Mouse (Mus musculus): ENCODE measurements around the gene Npl.

Npl gene

DNA sequence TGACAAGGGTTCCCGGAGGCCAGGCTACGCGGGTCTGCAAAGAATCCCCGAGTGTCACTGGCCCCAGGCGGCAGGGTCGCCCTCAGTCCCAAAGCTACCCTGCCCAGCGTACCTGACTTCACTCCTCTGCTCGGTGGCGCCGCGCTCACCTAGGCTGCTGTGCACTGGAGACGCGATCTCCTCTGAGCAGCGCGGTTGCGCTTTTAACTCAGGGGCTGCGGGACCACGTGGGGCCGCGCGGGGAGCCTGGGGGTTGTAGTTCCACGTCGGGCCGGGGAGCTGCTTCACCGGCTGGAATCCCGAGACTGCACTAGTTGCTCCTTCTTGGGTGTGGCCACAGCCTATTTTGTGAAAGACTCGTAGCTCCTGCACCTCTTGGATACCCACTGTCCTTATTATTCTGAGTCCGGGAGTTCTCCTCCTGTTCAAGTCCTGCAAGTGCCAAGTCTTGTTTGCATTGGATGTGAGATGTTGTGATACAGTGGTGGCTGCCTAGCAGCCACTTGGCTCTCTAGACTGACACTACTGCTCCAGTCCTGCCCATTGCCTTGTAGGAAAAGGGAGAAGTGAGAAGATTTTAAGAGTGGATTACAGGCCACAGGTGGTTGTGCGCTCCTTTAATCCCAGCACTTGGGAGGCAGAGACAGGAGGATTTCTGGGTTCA is at the start of gene Npl:
Gene Npl (minus strand): TSS at position 510 of the 664 bp plus-strand sequence.
- peak; percentile 69 to 71 for DNase-seq

DNA sequence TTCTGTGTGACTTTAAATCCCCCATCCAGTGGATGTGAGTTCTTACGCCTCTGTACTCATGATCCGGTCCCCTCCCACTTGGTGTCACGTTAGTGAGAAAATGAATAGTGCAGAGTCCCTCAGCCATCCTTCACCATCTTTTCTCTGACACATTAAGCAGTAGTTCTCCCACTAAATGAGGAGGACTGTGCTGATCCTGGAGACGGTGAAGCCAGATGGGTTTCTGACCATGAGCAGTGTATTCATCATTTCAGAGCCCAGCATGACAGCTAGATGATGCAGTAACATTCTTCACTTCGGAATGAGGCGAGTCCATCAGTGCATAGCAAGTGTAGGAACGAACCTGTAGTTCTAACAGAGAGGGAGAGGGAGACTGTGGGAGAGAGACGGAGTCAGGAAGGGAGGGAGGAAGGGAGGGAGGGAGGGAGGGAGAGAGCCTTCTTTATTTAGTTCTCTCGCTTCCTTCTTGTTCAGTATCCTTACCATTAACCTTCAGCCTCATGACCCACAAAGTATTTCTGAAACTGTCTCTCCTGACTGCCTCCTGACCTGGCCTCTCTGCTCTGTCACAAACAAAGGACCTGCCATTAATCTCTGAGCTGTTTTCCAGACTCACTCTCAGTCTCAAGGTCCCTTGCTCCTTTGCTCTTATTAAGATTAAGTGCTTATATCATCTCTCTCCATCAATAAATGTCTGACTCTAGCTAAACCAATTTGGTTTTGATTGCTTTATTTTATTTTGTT is 49.6 kb upstream of the Npl start:
- DNase-seq, result no peak

DNA sequence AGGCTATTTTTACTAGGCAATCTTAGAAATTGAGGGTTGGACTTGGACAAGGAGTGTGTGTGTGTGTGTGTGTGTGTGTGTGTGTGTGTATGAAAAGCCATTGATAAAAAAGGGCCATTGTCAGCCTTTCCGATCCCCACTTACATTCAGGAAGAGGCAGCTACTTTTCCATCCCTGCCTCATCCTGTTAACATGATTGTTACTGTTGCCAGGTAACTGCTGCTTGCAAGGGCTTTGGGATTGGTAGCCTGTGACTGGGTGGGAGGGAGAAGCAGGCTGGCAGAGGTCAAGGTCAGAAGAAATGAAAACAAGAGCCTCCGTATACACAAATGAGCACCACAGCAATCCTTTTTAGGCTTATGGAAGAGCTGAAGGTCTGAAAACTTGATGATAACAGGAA is 48.9 kb upstream of the Npl start:
- DNase-seq, result no peak

DNA sequence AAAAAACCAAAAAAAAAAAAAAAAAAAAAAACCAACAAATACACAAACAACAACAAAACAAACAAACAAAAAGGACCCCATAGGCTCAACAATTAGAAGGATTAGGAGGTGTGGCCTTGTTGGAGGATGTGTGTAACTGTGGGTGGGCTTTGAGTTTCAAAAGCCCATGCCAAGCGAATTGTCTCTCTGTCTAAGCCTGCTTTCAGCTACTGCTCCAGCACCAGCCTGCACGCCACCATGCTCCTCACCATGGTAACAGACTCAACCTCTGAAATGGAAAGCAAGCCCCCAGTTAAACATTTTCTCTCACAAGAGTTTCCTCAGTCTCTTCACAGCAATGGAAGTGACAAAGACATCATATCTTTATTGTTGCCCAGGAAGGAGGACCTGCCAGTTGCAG is 43.8 kb upstream of the Npl start:
- no peak for DNase-seq

DNA sequence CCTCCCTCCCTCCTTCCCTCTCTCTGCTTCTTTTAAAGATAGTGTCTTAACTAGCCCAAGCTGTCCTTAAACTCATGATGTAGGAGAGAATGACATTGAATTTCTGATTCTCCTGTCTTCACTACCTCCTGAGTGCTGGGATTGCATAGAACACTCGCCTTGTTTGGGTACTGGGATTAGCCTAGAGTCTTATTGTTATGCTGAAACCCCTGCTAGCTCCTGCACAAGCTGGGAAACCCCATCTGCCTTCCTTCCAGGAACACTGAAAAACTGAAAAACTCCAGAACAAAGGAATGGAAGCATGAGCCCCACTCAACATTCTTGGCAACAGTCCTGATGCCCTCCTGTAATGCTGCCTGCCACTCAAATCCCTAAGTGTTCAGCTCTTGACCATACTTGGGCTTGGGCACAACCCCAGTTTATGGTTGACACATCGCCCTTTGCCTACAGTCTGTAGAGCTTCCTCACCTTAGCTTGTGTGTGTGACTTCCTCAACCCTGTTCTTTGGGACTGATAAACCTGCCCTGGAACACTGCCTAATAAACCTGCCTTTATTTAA is 40.4 kb upstream of the Npl start:
- DNase-seq, result no peak

DNA sequence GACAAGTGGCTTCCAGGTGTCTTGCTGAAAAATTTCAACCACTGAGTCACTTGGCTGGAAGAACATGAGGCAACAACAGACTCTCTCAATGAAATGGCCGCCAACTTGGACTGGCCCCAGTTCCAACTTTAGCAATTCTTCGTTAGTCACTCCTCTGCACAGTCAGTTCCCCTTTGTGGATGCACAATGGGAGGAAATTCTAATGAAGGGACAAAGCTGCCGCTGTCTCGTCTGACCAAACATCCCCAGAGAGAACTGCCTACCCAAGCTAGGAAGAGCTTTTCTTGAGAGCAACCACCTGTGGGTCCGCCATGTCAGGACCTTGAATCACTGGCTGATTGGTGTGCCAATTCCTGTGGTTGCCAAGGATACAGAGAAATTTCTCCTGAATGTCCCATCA is 38.1 kb upstream of the Npl start:
- DNase-seq, result no peak

DNA sequence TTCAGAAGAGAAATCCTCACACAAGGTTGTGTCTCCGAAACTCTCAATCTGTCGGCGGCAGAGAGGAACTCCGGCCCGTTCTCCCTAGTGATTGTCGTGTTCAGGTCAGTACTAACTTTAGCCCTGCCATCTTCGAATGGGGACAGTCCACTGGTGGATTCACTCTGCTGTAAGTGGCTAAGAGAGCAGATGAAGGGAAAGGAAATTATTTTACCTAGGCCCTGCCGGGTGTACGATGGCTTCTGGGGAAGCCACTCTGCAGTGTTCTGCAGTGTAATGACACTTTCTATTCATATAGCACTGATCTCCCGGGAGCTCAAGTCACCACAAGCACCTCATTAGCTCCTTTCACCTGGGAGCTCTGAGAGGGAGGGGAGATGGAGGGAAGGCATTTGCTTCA is 37.0 kb upstream of the Npl start:
- DNase-seq, result no peak

DNA sequence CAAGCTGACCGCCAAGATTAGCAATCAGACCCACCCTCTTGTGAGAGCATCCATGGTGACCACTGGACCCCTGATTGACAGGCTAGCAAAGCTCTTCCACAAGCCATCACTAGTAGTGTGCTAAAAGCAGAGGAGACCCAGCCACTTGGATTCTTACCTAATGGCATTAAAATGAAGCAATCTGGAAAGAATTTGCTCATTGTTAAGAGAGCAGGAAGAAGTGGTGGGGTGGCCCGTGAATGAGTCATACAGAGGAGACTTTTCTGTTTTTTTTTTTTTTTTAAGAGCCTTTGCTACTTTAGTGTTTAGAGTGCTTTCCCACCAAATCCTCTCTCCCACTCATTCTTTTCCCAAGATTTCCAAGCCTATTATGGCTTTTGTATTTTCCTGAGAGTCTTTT is 35.9 kb upstream of the Npl start:
- no peak for DNase-seq

DNA sequence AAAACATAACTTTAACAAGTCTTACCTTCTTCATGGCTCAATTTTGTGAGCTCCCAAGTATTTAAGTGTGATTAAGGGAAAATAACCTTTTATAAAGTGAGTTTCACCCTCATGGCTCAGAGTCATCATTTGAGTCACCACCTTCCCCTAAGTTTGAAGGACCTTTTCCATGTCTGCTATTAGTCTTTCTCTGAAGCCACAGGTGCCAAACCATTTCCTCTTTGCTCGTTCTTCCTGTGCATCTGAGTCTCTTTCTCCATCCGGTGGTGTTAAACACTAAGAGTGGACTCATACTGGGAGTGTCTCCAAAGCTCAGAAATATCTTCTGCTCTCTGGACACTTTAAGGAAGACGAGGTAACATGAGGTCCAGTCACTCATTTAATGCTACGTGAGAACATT is 33.3 kb upstream of the Npl start:
- DNase-seq, result no peak

DNA sequence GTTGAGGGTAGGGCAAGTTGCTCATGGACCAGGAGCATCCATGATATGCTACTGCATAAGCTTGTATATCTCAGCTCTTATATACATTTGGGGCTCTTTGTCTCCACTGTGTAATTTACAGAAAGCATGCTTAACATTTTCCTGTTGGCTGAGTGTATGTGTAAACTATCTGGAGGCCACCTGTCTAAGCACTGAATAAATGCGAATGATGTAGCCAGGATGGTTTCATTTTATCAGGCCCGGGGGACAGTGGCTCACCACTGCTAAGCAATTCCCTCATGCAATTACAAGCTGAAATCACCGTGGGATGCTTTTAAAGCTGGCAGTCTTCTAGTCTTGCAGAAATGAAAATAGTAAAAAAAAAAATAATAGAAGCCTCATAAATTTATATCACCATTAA is 24.9 kb upstream of the Npl start:
- no peak for DNase-seq

DNA sequence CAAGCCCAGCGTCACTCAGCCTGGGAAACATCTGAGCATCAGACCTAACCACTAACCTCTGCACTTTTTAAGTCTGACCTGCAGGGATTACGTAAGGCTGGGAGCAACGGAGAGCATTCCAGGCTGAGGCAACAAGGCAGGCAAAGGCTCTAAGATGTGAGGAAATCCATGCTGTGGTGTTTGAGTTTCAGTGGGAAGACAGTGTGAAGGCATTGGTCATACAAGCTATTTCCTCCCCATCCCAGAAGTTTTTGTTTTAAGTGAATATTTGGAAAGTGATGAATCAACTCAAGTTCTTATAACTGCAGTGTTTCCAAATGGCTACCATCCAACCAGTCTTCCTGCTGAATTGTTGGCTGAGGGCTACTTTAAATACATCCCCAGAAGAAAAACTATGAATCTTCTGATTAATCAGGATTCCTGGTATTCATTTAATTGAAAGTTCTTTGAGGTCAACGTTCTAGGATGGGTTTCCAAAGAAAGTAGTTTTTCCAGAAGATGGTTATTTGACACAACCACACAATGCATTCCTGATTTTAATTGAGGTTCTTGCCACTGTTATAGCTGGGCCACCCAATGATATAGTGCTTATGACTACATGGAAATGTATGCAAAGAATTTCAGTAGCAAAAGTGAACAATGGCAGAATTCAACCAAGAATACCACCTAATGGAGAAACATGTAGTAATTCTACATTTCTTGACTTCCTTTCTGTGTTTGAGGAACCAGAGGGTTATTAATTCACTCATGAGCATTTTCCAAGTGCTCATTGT is 22.6 kb upstream of the Npl start:
- DNase-seq, result no peak

DNA sequence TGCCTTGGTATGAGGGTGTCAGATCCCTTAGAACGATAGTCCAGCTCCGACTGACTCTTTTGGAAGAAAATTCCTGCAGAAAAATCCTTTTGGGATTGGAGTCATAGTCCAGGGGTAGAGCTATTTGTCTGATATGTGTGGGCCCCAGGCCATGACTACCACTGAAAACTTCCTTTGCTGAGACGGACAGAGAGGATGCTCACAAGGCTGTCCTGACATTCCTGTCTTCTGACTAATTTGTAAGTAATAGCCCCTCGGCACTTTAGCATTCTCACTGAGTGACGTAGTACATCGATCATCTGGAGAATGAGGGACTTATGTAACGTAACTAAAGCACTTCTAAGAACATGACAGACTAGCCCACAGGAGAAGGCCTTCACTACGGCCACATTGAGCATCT is 15.9 kb upstream of the Npl start:
- DNase-seq, result no peak

DNA sequence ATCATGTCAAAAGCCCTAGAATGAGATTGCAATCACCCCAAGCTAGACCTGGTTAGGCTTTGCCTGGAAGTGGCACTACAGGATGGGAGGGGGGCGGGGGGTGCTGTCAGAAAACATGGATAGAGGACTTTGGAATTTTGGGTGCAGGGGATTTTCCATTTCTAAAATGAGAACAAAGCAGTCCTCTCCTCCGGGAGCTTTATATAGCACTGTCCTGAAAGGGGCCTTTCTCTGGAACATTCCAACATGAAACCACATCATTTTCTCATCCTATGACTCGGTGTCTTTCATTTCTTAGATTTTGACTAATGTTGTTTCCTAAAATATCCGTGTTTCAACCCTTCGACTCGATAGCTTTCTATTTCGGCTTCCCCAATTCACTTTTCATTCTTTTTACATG is 14.9 kb upstream of the Npl start:
- no peak for DNase-seq

DNA sequence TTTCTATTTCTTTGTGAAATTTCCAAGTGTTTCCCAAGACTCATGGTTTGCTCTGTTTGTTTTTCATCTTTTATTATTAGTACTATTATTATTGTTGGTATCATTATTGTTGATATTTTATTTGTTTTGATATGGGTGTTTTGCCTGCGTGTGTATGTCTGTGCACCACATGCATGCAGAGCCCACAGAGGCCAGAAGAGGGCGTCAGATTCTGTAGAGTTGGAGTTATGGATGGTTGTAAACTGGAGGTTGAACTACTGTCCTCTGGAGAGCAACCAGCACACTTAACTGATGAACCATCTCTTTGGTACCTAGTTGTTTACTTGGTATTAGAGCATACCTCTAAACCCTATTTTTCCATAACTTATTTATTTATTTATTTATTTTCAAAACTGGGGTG is 13.8 kb upstream of the Npl start:
- peak; percentile 12 to 16 for DNase-seq

DNA sequence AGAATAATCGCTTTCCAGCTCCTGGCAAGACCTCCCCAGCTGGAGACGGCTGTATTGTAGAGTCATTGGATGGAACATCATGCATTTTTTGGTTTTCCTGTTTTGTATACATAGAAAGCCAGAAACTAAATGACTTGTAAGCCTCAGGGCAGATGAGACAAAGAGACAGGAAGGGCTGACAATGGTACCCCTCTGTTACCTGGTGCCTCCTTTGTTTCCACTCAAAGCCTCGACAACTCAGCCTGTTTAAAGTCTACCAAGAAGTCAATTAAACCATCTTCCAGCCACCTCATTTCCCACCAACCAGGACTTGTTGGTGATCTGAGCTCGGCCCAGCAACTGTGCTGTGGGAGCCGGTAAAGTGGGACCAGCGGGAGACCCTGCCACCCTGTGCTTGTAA is 11.0 kb upstream of the Npl start:
- no peak for DNase-seq

DNA sequence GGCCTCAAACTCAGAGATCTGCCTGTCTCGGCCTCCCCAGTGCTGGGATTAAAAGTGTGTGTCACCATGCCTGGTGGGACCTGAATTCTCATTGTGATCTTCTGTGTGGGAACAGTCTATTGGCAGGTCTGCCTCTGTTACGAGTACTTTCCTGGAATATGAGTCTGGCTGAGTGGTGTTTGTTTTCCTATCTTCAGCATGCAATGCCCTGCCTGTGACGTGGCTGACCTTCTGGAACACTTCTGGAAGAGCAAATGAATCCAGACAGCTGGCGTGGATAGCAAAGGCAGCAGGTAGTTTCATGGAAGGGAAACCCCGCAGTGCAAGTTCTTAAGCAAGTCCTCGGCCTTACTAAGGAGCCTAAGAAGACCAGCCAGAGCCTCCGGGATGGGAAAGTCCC is 9.9 kb upstream of the Npl start:
- DNase-seq, result no peak

DNA sequence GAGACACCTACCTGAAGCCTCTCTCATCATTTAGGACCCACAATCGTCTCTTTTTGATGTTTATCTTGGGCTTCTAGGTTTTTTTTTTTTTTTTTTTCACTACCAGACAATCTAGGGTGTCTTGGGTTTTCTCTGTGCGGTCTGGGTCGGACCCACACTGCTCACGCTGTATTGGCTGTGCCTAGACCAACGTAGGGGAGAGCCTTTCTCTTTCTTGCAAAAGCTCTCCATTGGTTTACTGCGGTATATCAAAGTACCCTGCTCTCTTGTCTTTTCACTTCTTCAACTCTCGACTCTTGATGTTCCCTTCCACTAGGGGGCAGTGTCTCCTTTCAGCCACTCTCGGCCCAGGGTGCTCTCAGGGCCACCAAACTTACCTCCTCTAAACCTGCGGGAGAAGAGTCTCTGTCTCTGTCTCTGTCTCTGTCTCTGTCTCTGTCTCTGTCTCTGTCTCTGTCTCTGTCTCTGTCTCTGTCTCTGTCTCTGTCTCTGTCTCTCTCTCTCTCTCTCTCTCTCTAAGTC is 9.3 kb upstream of the Npl start:
- DNase-seq, result peak; percentile 80 to 82

DNA sequence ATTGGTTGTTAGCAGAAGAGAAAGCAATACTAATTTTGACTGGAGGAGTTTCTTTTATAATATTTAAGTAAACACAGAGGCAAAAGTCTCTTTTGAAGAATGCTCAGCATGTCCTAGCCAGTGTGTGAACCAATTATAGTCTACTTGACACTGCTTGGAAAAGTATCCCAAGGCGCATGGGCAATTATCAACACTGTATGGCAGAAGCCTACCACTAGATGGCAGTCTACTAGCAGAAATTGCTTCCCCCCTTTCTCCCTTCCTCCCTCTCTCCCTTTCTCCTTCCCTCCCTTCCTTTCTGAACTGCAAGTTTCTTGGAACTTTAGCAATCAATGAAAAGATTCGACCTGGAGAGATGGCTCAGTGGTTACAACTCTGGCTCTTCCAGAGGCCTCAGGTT is 7.1 kb upstream of the Npl start:
- DNase-seq, result peak; percentile 33 to 37

DNA sequence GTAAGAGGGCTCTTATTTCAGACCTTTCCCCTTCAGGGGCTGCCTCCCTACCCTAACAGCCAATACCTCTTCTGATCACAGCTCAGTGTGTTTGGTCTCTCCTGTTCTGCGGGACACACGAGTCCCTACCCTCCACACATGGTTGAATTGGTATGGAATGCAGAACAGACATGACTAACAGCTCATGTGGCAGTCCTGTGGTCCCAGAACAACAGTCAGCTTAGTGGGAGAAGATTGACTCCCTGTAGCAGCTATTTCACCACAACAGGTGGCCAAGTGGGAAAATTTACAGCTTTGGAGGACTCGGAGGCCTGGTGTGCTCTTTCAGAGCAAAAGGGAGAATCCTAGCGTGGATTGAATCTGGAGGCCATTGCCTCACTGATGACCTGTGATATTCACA is 6.4 kb upstream of the Npl start:
- no peak for DNase-seq

DNA sequence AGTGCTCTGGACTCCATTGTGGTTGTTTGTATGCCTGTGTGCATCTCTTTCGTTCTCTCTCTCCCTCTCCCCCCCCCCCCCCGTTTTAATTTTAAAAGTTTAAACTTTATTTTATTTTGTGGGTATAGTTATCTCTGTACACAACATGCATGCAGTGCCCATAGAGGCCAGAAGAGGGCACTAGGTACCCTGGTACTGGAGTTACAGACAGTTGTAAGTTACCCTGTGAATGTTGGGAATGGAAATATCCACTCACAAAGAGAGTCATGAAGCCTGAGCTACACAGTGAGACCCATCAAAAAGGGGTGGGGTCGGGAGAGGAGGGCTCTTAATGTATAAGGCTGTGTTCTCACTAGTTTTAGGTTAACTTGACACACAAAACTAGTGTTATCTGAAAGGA is 969 bp upstream of the Npl start:
- peak; percentile 69 to 71 for DNase-seq

DNA sequence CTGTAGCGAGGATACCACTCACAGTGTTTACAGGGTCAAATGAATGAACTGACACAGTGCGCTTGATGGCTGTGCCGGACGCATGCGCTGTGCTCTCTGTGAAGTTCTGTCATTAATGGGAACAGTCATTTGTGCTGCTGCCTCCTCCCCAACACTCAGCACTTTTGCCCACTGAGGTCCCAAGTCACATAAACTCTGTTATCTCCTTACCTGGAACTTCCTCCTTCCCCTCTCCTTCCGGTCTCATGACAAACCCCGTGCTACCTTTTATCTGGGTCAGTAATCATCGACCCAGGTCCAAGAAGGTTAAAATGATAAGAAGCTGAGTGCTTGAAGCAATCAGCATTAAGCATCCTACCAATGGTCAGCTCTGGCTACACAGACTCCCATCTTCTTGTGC is 2.3 kb downstream of the Npl start:
- DNase-seq, result no peak

DNA sequence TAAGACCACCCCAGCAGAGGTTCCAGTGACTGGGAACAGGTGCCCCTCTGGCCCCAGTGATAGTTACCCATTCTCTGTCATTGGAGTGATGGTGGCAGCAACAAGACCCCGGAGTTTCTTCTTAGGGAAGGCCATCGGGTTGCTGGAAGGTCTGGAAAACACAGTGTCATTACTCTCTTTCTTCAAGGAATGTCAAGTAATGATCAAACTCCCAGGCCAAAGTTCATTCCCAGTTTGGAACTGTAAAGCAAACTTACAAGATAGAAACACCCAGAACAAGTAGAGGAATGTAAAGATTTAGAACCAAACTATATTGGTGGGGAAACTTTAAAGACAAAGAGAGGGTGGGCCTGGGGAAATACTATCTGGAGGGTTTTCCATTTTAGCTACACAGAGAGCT is 4.6 kb downstream of the Npl start:
- no peak for DNase-seq

DNA sequence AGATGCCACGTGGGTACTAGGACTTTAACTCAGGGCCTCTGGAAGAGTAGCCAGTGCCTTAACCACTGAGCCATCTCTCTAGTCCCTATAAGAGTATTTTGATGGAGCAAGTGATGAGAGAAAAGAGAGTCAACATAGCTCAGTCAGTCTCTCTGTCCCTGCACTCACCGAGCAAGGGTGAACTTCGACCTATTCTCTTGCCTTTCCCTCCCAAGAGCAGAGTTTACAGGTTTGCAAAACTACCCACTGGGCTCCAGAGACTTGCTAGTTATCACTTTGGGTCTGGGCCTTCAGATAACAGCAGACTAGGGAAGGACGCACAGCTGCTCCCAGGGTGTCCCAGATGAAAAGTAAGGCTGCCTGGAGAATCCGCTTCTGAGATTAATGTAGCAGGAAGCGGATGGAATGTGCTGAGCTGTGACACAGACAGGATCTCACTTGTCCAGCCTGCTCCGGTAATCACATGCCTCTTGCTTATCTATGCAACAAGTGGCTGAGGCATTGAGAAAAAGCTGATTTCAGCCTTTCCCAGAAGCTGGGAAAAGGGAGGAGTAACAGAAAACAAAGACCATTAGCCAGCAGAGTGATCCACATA is 7.0 kb downstream of the Npl start:
- DNase-seq, result no peak
